Mouse (Mus musculus) embryonic facial prominence, embryonic 12.5 days (tissue): Measurements from ENCODE around the gene Cmpk1. TPM values are rescaled to one million over a fixed set of nuclear protein-coding genes. Genes with fewer than 3 reads are reported as not detected.

Source experiments
- ATAC-seq: fragments of 200-750 bp; cut with Nextera tagmentation; 2 replicates; pipeline ENCODE4 v1.8.0; 2017; ENCODE audit not compliant: insufficient number of reproducible peaks, insufficient read depth, low FRiP score, low TSS enrichment
- H3K27ac ChIP-seq: fragments of 300-500 bp; sonication (generic); 2 replicates; pipeline ENCODE4 v1.5.1; 2016; ENCODE audit warnings: mild to moderate bottlenecking
- H3K27me3 ChIP-seq: fragments of 300-500 bp; sonication (generic); 2 replicates; pipeline ENCODE4 v1.6.1; 2016; ENCODE audit warnings: mild to moderate bottlenecking, moderate library complexity
- H3K36me3 ChIP-seq: fragments of 300-500 bp; sonication (generic); 2 replicates; pipeline ENCODE4 v1.6.1; 2016; ENCODE audit warnings: mild to moderate bottlenecking
- H3K4me1 ChIP-seq: fragments of 300-500 bp; sonication (generic); 2 replicates; pipeline ENCODE4 v1.6.1; 2016
- H3K4me2 ChIP-seq: fragments of 300-500 bp; sonication (generic); replicated peaks from 2 replicates; pipeline ENCODE4 v1.6.1; 2016; ENCODE audit warnings: mild to moderate bottlenecking, moderate library complexity
- H3K4me3 ChIP-seq: fragments of 300-500 bp; sonication (generic); 2 replicates; pipeline ENCODE4 v1.5.1; 2016; ENCODE audit warnings: mild to moderate bottlenecking
- H3K9ac ChIP-seq: fragments of 300-500 bp; sonication (generic); 2 replicates; pipeline ENCODE4 v1.6.1; 2016; ENCODE audit warnings: mild to moderate bottlenecking, moderate library complexity
- H3K9me3 ChIP-seq: fragments of 300-500 bp; sonication (generic); 2 replicates; pipeline ENCODE4 v1.6.1; 2016; ENCODE audit warnings: mild to moderate bottlenecking, moderate library complexity
- WGBS: fragments of 180-500 bp; shearing (Covaris S2); methylation state at CpG from one replicate; pipeline ENCODE4 v1.1.7; 2016; 5-methylcytosine and 5-hydroxymethylcytosine counted together
- polyA plus RNA-seq: library from polyadenylated mRNA; unstranded; fragments of >200 nt; fragmentation: Nextera tagmentation; extraction: Ambion mirVana; gene quantifications from 2 replicates; pipeline ENCODE4 v1.2.1, GENCODE M21; 2016

Gene Cmpk1
- polyA plus RNA-seq, 1 experiment from 2014 or later: 106 TPM

DNA sequence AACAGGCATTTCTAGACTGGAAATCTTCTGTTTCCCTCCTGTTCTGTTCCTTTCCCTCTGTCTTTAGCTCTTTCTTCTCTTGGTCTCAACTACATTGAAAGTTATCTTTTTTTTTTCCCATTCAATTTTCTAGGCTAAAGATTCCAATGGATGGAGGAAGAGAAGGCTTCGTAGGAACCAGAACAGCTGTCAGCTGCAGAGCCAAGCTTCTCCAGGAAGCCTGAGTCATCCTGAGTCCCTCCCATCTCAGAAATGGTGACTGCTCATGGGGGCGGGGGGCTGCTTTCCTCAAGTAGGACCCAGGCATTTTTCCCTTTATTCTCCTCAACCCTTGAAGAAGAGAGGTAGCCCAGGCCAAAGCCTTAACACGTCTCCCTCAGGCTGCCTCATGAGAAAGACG, 71.0 kb downstream of the Cmpk1 start:
- Histone ChIP-seq H3K4me3 (no peak overlapping the region), H3K4me2 (no peak overlapping the region), H3K4me1 (peaks cover 14% of the 10 kb centered on the region; the same call in 1 of the 2 replicates), H3K36me3 (no peaks in the 10 kb centered on the region), H3K9me3 (no peaks in the 10 kb centered on the region), H3K27me3 (peaks cover 65% of the 10 kb centered on the region), H3K9ac (no peak overlapping the region), H3K27ac (no peak overlapping the region)
- WGBS: 48% methylated on average over 4 of the region's 4 CpGs
- no peak for ATAC-seq

DNA sequence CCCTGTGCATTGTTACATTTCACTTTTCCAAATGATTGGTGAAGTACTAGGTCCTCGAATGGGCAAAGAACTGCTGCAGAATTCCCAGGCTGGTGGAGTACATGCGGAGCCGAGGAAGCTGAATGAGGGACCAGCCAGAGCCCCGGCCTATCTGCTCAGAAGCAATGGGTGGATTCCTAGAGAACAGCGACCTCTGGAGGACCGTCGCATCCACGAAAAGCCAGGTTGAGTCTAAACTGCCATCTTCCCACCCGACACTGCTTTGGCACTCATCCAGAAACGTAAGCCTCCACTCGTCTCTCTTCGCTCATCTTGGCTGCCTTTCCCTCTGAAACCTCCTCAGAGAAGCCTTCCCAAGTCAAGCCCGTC, 73.5 kb downstream of the Cmpk1 start:
- no peaks in the 10 kb centered on the region for H3K36me3 ChIP-seq
- 0 out of 2 replicates have a peak, but pooled peaks have one; percentile 17 for ATAC-seq
- 0 out of 2 replicates have a peak overlapping the region, but pooled peaks have one; percentile 36 for H3K4me2 ChIP-seq
- no peaks in the 10 kb centered on the region for H3K9me3 ChIP-seq
- peaks cover 14% of the 10 kb centered on the region; the same call in 1 of the 2 replicates for H3K4me1 ChIP-seq
- H3K27me3 ChIP-seq: peaks cover 81% of the 10 kb centered on the region
- no peak overlapping the region for H3K9ac ChIP-seq
- no peak overlapping the region for H3K27ac ChIP-seq
- no peak overlapping the region for H3K4me3 ChIP-seq
- WGBS: 4% methylated on average over 13 of the region's 13 CpGs

DNA sequence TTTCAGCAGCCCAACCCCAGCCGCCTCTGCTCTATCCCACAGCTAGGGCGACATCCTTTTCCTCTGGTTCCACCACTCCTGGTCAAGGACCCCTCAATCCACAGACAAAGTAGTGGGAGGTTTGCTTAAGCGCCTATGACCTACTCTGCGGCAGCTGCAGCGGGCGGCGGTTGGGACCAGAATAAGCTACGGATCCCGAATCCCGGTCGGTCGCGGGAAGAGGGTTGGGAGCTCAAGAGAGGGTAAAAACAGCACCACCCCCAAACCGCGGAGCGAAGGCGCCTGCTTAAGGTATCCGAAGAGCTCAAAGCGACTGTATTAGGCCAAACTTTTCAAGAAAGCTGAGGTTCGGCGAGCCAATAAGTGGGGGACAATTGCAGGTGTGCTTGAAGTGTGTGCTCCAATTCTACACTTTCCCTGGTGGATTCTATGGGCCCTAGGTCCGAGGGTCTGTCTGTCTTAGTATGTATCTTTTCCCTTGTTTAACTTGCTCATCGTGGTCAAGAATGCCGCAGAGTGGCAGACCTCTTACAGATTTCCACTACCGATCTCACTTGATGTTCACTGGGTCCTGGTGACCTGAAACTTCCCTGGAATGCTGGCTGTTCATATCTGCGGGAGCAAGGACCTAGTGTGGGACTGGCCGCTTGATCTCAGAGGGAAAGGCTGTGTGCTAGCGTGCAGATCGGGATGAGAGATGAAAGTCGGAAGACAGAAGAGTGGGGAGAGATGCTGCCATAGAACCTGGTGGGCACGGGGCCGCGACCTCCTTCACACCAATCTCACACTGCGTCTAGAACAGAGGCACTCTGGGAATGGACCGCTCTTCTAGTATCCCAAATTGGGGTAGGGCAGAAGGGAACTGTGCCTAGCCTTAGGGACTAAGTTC, 74.1 kb downstream of the Cmpk1 start:
- Histone ChIP-seq H3K9me3 (no peaks in the 10 kb centered on the region), H3K4me3 (peak overlapping the region; percentile 16; the same call in 1 of the 2 replicates), H3K4me1 (peaks cover 16% of the 10 kb centered on the region; the same call in 1 of the 2 replicates), H3K27me3 (peaks cover 87% of the 10 kb centered on the region), H3K9ac (peak overlapping the region; percentile 17), H3K36me3 (no peaks in the 10 kb centered on the region), H3K27ac (no peak overlapping the region), H3K4me2 (peak overlapping the region; percentile 36)
- 9% methylated on average over 35 of the region's 35 CpGs for WGBS
- ATAC-seq: 0 out of 2 replicates have a peak, but pooled peaks have one; percentile 8

DNA sequence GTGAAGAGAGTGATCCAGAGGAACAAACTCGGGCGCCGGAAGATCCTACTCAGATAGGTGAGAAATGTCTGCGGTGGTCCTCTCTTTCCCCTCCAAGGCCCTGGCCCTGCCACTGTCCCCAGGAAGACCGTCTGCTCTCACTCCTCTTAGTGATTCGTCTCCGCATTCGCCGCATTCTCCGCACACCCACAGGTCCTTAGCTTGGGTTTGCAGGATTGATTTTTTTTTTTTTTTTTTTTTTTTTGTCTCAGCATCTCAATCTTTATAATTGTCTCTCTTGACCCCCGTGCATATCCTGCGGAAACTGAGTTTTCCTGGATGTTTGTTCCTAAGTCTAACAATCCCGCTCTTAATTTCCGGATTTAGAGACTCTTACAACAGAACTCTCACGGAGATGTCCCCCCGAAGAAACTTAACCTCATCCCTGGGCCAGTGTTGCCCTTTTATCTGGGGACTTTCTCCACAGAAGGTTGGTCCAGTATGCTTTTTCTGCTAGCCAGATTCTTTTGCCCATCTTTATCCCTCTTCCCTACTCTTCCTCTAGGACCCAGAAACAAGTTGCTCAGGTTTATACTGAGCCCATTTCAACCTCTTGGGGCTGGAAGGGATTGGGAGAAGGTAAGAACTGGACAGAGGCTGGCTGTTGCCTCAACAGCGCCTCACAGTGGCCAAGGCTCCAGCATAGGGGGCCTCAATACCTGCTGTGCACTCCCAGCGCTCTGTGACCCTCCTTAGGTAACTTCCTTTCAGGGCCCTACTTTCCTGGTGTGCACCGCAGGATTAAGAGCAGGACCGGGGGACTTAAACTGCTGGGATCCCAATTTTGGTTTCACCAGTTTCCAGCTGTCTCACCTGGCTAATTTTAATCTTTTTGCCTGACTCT, 77.2 kb downstream of the Cmpk1 start:
- Histone ChIP-seq H3K4me2 (peak overlapping the region; percentile 74), H3K4me3 (peak overlapping the region; percentile 54), H3K9ac (peak overlapping the region; percentile 42), H3K27ac (peak overlapping the region; percentile 88; the same call in 1 of the 2 replicates), H3K9me3 (no peaks in the 10 kb centered on the region), H3K36me3 (no peaks in the 10 kb centered on the region), H3K4me1 (peaks cover 19% of the 10 kb centered on the region; the same call in 1 of the 2 replicates), H3K27me3 (peaks cover 92% of the 10 kb centered on the region)
- WGBS: 2% methylated on average over 20 of the region's 20 CpGs
- ATAC-seq: no peak

Other genes with a start within 250 kb of the Cmpk1 start
- gene Gm12830, start 165.5 kb downstream of the Cmpk1 start, polyA plus RNA-seq: not detected in 2 replicates
- gene Foxd2, start 78.4 kb downstream of the Cmpk1 start, polyA plus RNA-seq: 6.2 and 7.7 TPM in 2 replicates
- gene Foxe3, start 61.2 kb downstream of the Cmpk1 start, polyA plus RNA-seq: 0.27 and 1.5 TPM in 2 replicates
- gene Stil, start 12.9 kb upstream of the Cmpk1 start, polyA plus RNA-seq: 13.2 and 17.7 TPM in 2 replicates
- gene Tal1, start 69.2 kb upstream of the Cmpk1 start, polyA plus RNA-seq: 2.3 and 2.5 TPM in 2 replicates
- 11.7 and 15.4 TPM in 2 replicates for gene Pdzk1ip1, start 101.5 kb upstream of the Cmpk1 start, polyA plus RNA-seq
- 0.51 and 0.56 TPM in 2 replicates for gene Cyp4x1, start 147.0 kb upstream of the Cmpk1 start, polyA plus RNA-seq